Mouse (Mus musculus): ENCODE measurements at regions not wholly inside any gene's neighbourhood (a gene's known extent, or its start where the extent isn't known, plus 50 kb on each side); places are given as distances from the start of the nearest gene placed in this dataset.

- no peak for DNase-seq (ENCODE audit: low read depth, low spot score)
Measured at GRCm38 (mm10) chr6:12140596-12140995, 233.0 kb downstream of the Phf14 start.

- DNase-seq (ENCODE audit: low read depth, low spot score), result no peak
Measured at GRCm38 (mm10) chr6:12145216-12145615, 237.6 kb downstream of the Phf14 start.

- no peak for DNase-seq (ENCODE audit: low read depth, low spot score)
Measured at GRCm38 (mm10) chr6:12150613-12151333, 243.2 kb downstream of the Phf14 start.

GRCm38 (mm10) chr6:12163971-12164370 lies 256.4 kb downstream of the Phf14 start:
- DNase-seq (ENCODE audit: low read depth, low spot score), result no peak

- no peak for DNase-seq (ENCODE audit: low read depth, low spot score)
Measured at GRCm38 (mm10) chr6:12168533-12168932, 260.9 kb downstream of the Phf14 start.

GRCm38 (mm10) chr6:12169431-12169830 lies 261.8 kb downstream of the Phf14 start:
- DNase-seq (ENCODE audit: low read depth, low spot score), result no peak

- DNase-seq (ENCODE audit: low read depth, low spot score), result no peak
Measured at GRCm38 (mm10) chr6:12170722-12171121, 263.1 kb downstream of the Phf14 start.

- DNase-seq (ENCODE audit: low read depth, low spot score), result no peak
Measured at GRCm38 (mm10) chr6:12171189-12171588, 263.6 kb downstream of the Phf14 start.

- DNase-seq (ENCODE audit: low read depth, low spot score), result no peak
Measured at GRCm38 (mm10) chr6:12177996-12178395, 270.4 kb downstream of the Phf14 start.

GRCm38 (mm10) chr6:12180951-12181350 lies 273.3 kb downstream of the Phf14 start:
- DNase-seq (ENCODE audit: low read depth, low spot score), result no peak

GRCm38 (mm10) chr6:12210190-12210589 lies 302.6 kb downstream of the Phf14 start:
- DNase-seq (ENCODE audit: low read depth, low spot score), result no peak

GRCm38 (mm10) chr6:12214526-12215177 lies 307.0 kb downstream of the Phf14 start:
- DNase-seq (ENCODE audit: low read depth, low spot score), result no peak

- no peak for DNase-seq (ENCODE audit: low read depth, low spot score)
Measured at GRCm38 (mm10) chr6:12215178-12215553, 307.6 kb downstream of the Phf14 start.

GRCm38 (mm10) chr6:12244151-12244550 lies 336.5 kb downstream of the Phf14 start:
- DNase-seq (ENCODE audit: low read depth, low spot score), result no peak

GRCm38 (mm10) chr6:12247975-12248374 lies 340.4 kb downstream of the Phf14 start:
- no peak for DNase-seq (ENCODE audit: low read depth, low spot score)

GRCm38 (mm10) chr6:12248599-12248998 lies 341.0 kb downstream of the Phf14 start:
- DNase-seq (ENCODE audit: low read depth, low spot score), result no peak

GRCm38 (mm10) chr6:12254507-12254906 lies 346.9 kb downstream of the Phf14 start:
- no peak for DNase-seq (ENCODE audit: low read depth, low spot score)

GRCm38 (mm10) chr6:12255434-12255833 lies 347.8 kb downstream of the Phf14 start:
- no peak for DNase-seq (ENCODE audit: low read depth, low spot score)

GRCm38 (mm10) chr6:12258273-12258672 lies 350.7 kb downstream of the Phf14 start:
- no peak for DNase-seq (ENCODE audit: low read depth, low spot score)

GRCm38 (mm10) chr6:12258940-12259481 lies 351.4 kb downstream of the Phf14 start:
- DNase-seq (ENCODE audit: low read depth, low spot score), result no peak

GRCm38 (mm10) chr6:12259629-12260028 lies 352.0 kb downstream of the Phf14 start:
- no peak for DNase-seq (ENCODE audit: low read depth, low spot score)

GRCm38 (mm10) chr6:12260325-12261076 lies 352.9 kb downstream of the Phf14 start:
- peak; percentile 57 for DNase-seq (ENCODE audit: low read depth, low spot score)

Measured in forelimb bud, embryonic 11.5 days (tissue).